Mouse (Mus musculus): ENCODE data around the gene Myl4. TPM values are rescaled to one million over a fixed set of nuclear protein-coding genes. Genes with fewer than 3 reads are reported as not detected.

Myl4 gene
- polyA plus RNA-seq, 1 experiment from 2014 or later, result 33.0 TPM

GRCm38 (mm10) chr11:104628566-104628965 lies 78.1 kb downstream of the Myl4 start:
- no peak overlapping the region for H3K4me2 ChIP-seq (ENCODE audit: low read depth)
- no peaks in the 10 kb centered on the region for H3K4me1 ChIP-seq (ENCODE audit: control insufficient read depth, insufficient read depth, low read length)
- H3K9ac ChIP-seq (ENCODE audit: low read length), result no peak overlapping the region
- H3K4me3 ChIP-seq (ENCODE audit: low read depth, low read length), result no peak overlapping the region
- DNase-seq (ENCODE audit: low spot score) (no peak), ATAC-seq (ENCODE audit: insufficient read depth, low FRiP score, low TSS enrichment) (no peak)
- H3K9me3 ChIP-seq (ENCODE audit: control insufficient read depth, low read length), result no peaks in the 10 kb centered on the region
- no peaks in the 10 kb centered on the region for H3K36me3 ChIP-seq (ENCODE audit: control insufficient read depth, insufficient read depth, low read length)
- no peaks in the 10 kb centered on the region for H3K27me3 ChIP-seq (ENCODE audit: control insufficient read depth, insufficient read depth, low read length)
- no peak overlapping the region for H3K27ac ChIP-seq (ENCODE audit: low read depth, low read length)
- 85% methylated on average over 5 of the region's 5 CpGs for WGBS

GRCm38 (mm10) chr11:104630185-104630835 lies 79.8 kb downstream of the Myl4 start:
- H3K36me3 ChIP-seq (ENCODE audit: control insufficient read depth, insufficient read depth, low read length), result no peaks in the 10 kb centered on the region
- H3K9ac ChIP-seq (ENCODE audit: low read length), result no peak overlapping the region
- no peaks in the 10 kb centered on the region for H3K9me3 ChIP-seq (ENCODE audit: control insufficient read depth, low read length)
- no peaks in the 10 kb centered on the region for H3K4me1 ChIP-seq (ENCODE audit: control insufficient read depth, insufficient read depth, low read length)
- no peak overlapping the region for H3K4me2 ChIP-seq (ENCODE audit: low read depth)
- no peak overlapping the region for H3K4me3 ChIP-seq (ENCODE audit: low read depth, low read length)
- DNase-seq (ENCODE audit: low spot score) (no peak), ATAC-seq (ENCODE audit: insufficient read depth, low FRiP score, low TSS enrichment) (no peak)
- H3K27me3 ChIP-seq (ENCODE audit: control insufficient read depth, insufficient read depth, low read length), result no peaks in the 10 kb centered on the region
- WGBS, result 78% methylated on average over 7 of the region's 7 CpGs
- no peak overlapping the region for H3K27ac ChIP-seq (ENCODE audit: low read depth, low read length)

GRCm38 (mm10) chr11:104631306-104631705 lies 80.8 kb downstream of the Myl4 start:
- Histone ChIP-seq H3K9ac (ENCODE audit: low read length) (no peak overlapping the region), H3K36me3 (ENCODE audit: control insufficient read depth, insufficient read depth, low read length) (no peaks in the 10 kb centered on the region), H3K4me1 (ENCODE audit: control insufficient read depth, insufficient read depth, low read length) (no peaks in the 10 kb centered on the region), H3K27me3 (ENCODE audit: control insufficient read depth, insufficient read depth, low read length) (no peaks in the 10 kb centered on the region), H3K27ac (ENCODE audit: low read depth, low read length) (no peak overlapping the region), H3K4me3 (ENCODE audit: low read depth, low read length) (no peak overlapping the region), H3K9me3 (ENCODE audit: control insufficient read depth, low read length) (no peaks in the 10 kb centered on the region), H3K4me2 (ENCODE audit: low read depth) (no peak overlapping the region)
- ATAC-seq (ENCODE audit: insufficient read depth, low FRiP score, low TSS enrichment) (no peak), DNase-seq (ENCODE audit: low spot score) (no peak)
- WGBS, result 80% methylated on average over 1 of the region's 1 CpGs

GRCm38 (mm10) chr11:104637010-104637409 lies 86.5 kb downstream of the Myl4 start:
- ATAC-seq (ENCODE audit: insufficient read depth, low FRiP score, low TSS enrichment) (no peak), DNase-seq (ENCODE audit: low spot score) (no peak)
- Histone ChIP-seq H3K27me3 (ENCODE audit: control insufficient read depth, insufficient read depth, low read length) (no peaks in the 10 kb centered on the region), H3K36me3 (ENCODE audit: control insufficient read depth, insufficient read depth, low read length) (no peaks in the 10 kb centered on the region), H3K4me3 (ENCODE audit: low read depth, low read length) (no peak overlapping the region), H3K9me3 (ENCODE audit: control insufficient read depth, low read length) (no peaks in the 10 kb centered on the region), H3K4me1 (ENCODE audit: control insufficient read depth, insufficient read depth, low read length) (0 out of 2 replicates have a peak, but pooled peaks cover 2% of the 10 kb centered on the region), H3K9ac (ENCODE audit: low read length) (no peak overlapping the region), H3K4me2 (ENCODE audit: low read depth) (no peak overlapping the region), H3K27ac (ENCODE audit: low read depth, low read length) (no peak overlapping the region)
- WGBS, result 90% methylated on average over 14 of the region's 14 CpGs

- H3K9me3 ChIP-seq (ENCODE audit: control insufficient read depth, low read length), result no peaks in the 10 kb centered on the region
- 52% methylated on average over 5 of the region's 5 CpGs for WGBS
- no peak overlapping the region for H3K9ac ChIP-seq (ENCODE audit: low read length)
- H3K27ac ChIP-seq (ENCODE audit: low read depth, low read length), result no peak overlapping the region
- DNase-seq (ENCODE audit: low spot score) (peak; percentile 19), ATAC-seq (ENCODE audit: insufficient read depth, low FRiP score, low TSS enrichment) (no peak)
- no peaks in the 10 kb centered on the region for H3K27me3 ChIP-seq (ENCODE audit: control insufficient read depth, insufficient read depth, low read length)
- H3K4me2 ChIP-seq (ENCODE audit: low read depth), result no peak overlapping the region
- H3K4me3 ChIP-seq (ENCODE audit: low read depth, low read length), result no peak overlapping the region
- H3K36me3 ChIP-seq (ENCODE audit: control insufficient read depth, insufficient read depth, low read length), result no peaks in the 10 kb centered on the region
- H3K4me1 ChIP-seq (ENCODE audit: control insufficient read depth, insufficient read depth, low read length), result 0 out of 2 replicates have a peak, but pooled peaks cover 2% of the 10 kb centered on the region
Measured at GRCm38 (mm10) chr11:104638006-104638405, 87.5 kb downstream of the Myl4 start.

GRCm38 (mm10) chr11:104638906-104639305 lies 88.4 kb downstream of the Myl4 start:
- Histone ChIP-seq H3K27me3 (ENCODE audit: control insufficient read depth, insufficient read depth, low read length) (no peaks in the 10 kb centered on the region), H3K36me3 (ENCODE audit: control insufficient read depth, insufficient read depth, low read length) (no peaks in the 10 kb centered on the region), H3K4me3 (ENCODE audit: low read depth, low read length) (no peak overlapping the region), H3K4me1 (ENCODE audit: control insufficient read depth, insufficient read depth, low read length) (0 out of 2 replicates have a peak, but pooled peaks cover 2% of the 10 kb centered on the region), H3K9ac (ENCODE audit: low read length) (no peak overlapping the region), H3K4me2 (ENCODE audit: low read depth) (no peak overlapping the region), H3K27ac (ENCODE audit: low read depth, low read length) (no peak overlapping the region), H3K9me3 (ENCODE audit: control insufficient read depth, low read length) (no peaks in the 10 kb centered on the region)
- no peak for DNase-seq (ENCODE audit: low spot score)
- no peak for ATAC-seq (ENCODE audit: insufficient read depth, low FRiP score, low TSS enrichment)
- WGBS, result 86% methylated on average over 2 of the region's 2 CpGs

GRCm38 (mm10) chr11:104639634-104640033 lies 89.2 kb downstream of the Myl4 start:
- WGBS, result 88% methylated on average over 9 of the region's 9 CpGs
- DNase-seq (ENCODE audit: low spot score) (no peak), ATAC-seq (ENCODE audit: insufficient read depth, low FRiP score, low TSS enrichment) (no peak)
- no peaks in the 10 kb centered on the region for H3K36me3 ChIP-seq (ENCODE audit: control insufficient read depth, insufficient read depth, low read length)
- no peak overlapping the region for H3K4me2 ChIP-seq (ENCODE audit: low read depth)
- H3K9me3 ChIP-seq (ENCODE audit: control insufficient read depth, low read length), result no peaks in the 10 kb centered on the region
- H3K27me3 ChIP-seq (ENCODE audit: control insufficient read depth, insufficient read depth, low read length), result no peaks in the 10 kb centered on the region
- H3K4me1 ChIP-seq (ENCODE audit: control insufficient read depth, insufficient read depth, low read length), result 0 out of 2 replicates have a peak, but pooled peaks cover 2% of the 10 kb centered on the region
- H3K9ac ChIP-seq (ENCODE audit: low read length), result no peak overlapping the region
- H3K27ac ChIP-seq (ENCODE audit: low read depth, low read length), result no peak overlapping the region
- no peak overlapping the region for H3K4me3 ChIP-seq (ENCODE audit: low read depth, low read length)

- Histone ChIP-seq H3K27me3 (ENCODE audit: control insufficient read depth, insufficient read depth, low read length) (no peaks in the 10 kb centered on the region), H3K9ac (ENCODE audit: low read length) (no peak overlapping the region), H3K4me1 (ENCODE audit: control insufficient read depth, insufficient read depth, low read length) (0 out of 2 replicates have a peak, but pooled peaks cover 2% of the 10 kb centered on the region), H3K4me3 (ENCODE audit: low read depth, low read length) (no peak overlapping the region), H3K27ac (ENCODE audit: low read depth, low read length) (no peak overlapping the region), H3K9me3 (ENCODE audit: control insufficient read depth, low read length) (no peaks in the 10 kb centered on the region), H3K36me3 (ENCODE audit: control insufficient read depth, insufficient read depth, low read length) (no peaks in the 10 kb centered on the region), H3K4me2 (ENCODE audit: low read depth) (no peak overlapping the region)
- DNase-seq (ENCODE audit: low spot score) (no peak), ATAC-seq (ENCODE audit: insufficient read depth, low FRiP score, low TSS enrichment) (no peak)
- WGBS, result 83% methylated on average over 10 of the region's 10 CpGs
Measured at GRCm38 (mm10) chr11:104640894-104641293, 90.4 kb downstream of the Myl4 start.

GRCm38 (mm10) chr11:104643236-104643635 lies 92.8 kb downstream of the Myl4 start:
- Histone ChIP-seq H3K9me3 (ENCODE audit: control insufficient read depth, low read length) (no peaks in the 10 kb centered on the region), H3K36me3 (ENCODE audit: control insufficient read depth, insufficient read depth, low read length) (no peaks in the 10 kb centered on the region), H3K9ac (ENCODE audit: low read length) (no peak overlapping the region), H3K4me1 (ENCODE audit: control insufficient read depth, insufficient read depth, low read length) (no peaks in the 10 kb centered on the region), H3K27ac (ENCODE audit: low read depth, low read length) (no peak overlapping the region), H3K4me3 (ENCODE audit: low read depth, low read length) (no peak overlapping the region), H3K27me3 (ENCODE audit: control insufficient read depth, insufficient read depth, low read length) (no peaks in the 10 kb centered on the region), H3K4me2 (ENCODE audit: low read depth) (no peak overlapping the region)
- 89% methylated on average over 4 of the region's 4 CpGs for WGBS
- DNase-seq (ENCODE audit: low spot score) (no peak), ATAC-seq (ENCODE audit: insufficient read depth, low FRiP score, low TSS enrichment) (no peak)

Measured in neural tube, embryonic 11.5 days (tissue).